Mouse (Mus musculus): ENCODE measurements around the gene Plekhg3. TPM values are rescaled to one million over a fixed set of nuclear protein-coding genes. Genes with fewer than 3 reads are reported as not detected.

The Plekhg3 gene
- total RNA-seq (2014; rRNA removed) (4.1 and 6.2 TPM in 2 replicates), polyA plus RNA-seq (2015; fragmentation: Nextera tagmentation; extraction: Ambion mirVana) (0.53 and 1.1 TPM in 2 replicates)

DNA sequence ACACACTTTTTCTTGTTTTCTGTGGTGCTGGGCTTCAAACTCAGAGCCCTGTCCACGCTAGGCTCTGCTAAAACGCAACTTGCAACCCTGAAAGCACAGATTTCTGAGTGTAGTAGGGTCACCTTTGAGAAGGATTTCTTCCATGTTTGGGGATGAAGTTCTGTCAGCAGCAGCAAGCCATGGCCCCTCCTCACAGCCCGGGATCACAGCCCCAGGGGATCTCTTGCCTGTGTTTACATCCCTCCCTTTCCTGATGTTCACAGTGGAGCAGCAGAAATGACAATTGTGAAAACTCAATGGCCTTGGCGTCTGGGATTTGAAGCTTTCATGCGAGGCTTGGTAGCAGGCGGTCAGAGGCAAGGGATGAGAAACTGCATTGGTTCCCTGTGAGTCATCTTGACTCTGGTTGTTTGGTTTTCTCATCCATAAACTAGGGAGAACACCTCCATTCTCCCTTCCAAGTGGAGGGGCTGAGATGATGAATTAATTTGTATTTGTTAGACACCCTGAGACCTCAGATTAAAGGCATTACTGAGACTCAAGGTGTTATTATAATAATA lies at the start of gene Plekhg3:
Plekhg3 (plus strand) TSS at position 312 of the 560 bp plus-strand sequence.
- 37% methylated on average over 6 of the region's 6 CpGs for WGBS
- H3K9me3 ChIP-seq (ENCODE audit: low read length): no peaks in the 10 kb centered on the region
- no peak for TF ChIP-seq CTCF (IDR thresholded peaks at IDR 0.05; ENCODE audit: low read depth)
- H3K9ac ChIP-seq: no peak within 1 kb of the TSS
- no peak for DNase-seq
- H3K4me1 ChIP-seq (ENCODE audit: insufficient read depth): peaks cover 4% of the 10 kb centered on the region
- no peaks in the 10 kb centered on the region for H3K36me3 ChIP-seq (ENCODE audit: insufficient read depth)
- H3K27ac ChIP-seq (ENCODE audit: low read depth, low read length): no peak within 1 kb of the TSS
- ATAC-seq: no peak
- H3K27me3 ChIP-seq (ENCODE audit: insufficient read depth, low read length): peaks cover 43% of the 10 kb centered on the region
- H3K4me3 ChIP-seq (ENCODE audit: low read depth, low read length): no peak within 1 kb of the TSS
- H3K4me2 ChIP-seq (ENCODE audit: low read depth): no peak within 1 kb of the TSS

DNA sequence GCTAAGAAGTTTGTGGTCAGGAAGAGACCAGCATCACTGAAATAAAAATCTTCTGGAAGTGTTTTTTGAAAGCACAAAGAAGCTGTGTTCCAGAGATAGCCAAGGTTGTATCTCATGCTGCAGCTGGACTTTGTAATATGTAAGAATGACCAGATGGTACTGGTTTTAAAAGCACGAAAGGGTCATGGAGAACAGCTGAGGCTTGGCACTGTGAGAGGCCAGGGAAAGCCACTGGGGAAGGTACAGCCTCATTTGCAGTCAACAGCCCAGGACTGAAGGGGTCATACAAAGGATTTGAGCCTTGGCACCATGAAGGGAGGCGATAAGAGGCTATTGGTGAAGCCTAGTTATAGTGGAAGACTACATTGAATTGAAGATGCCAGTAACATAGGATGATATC lies 48.2 kb upstream of the Plekhg3 start:
- Histone ChIP-seq H3K9me3 (ENCODE audit: low read length) (no peaks in the 10 kb centered on the region), H3K4me1 (ENCODE audit: insufficient read depth) (no peaks in the 10 kb centered on the region), H3K36me3 (ENCODE audit: insufficient read depth) (no peaks in the 10 kb centered on the region), H3K27me3 (ENCODE audit: insufficient read depth, low read length) (no peaks in the 10 kb centered on the region), H3K4me3 (ENCODE audit: low read depth, low read length) (no peak overlapping the region), H3K27ac (ENCODE audit: low read depth, low read length) (no peak overlapping the region), H3K9ac (no peak overlapping the region), H3K4me2 (ENCODE audit: low read depth) (no peak overlapping the region)
- DNase-seq (no peak), ATAC-seq (no peak)
- TF ChIP-seq CTCF (IDR thresholded peaks at IDR 0.05; ENCODE audit: low read depth): no peak
- WGBS: 86% methylated on average over 2 of the region's 2 CpGs

GRCm38 (mm10) chr12:76482948-76483347 lies 47.7 kb upstream of the Plekhg3 start:
- no peak for TF ChIP-seq CTCF (IDR thresholded peaks at IDR 0.05; ENCODE audit: low read depth)
- ATAC-seq: no peak

DNA sequence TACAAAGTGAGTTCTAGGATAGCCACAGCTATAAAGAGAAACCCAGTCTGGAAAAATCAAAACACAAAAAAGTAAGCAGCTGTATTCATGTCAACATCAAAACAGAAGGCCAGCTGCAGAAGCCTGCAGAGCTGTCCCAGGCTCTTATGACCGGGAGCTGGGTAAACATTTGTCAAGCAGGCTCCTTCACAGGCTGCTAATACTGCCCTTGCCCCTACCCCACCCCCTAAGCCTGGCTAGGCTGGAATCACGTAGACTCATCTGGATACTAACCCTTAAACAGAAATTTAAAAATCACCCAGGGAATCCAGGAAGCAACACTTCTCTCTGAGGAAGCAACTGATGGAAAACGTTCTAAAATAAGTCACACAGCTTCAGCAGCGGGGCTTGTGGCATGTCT lies 45.8 kb upstream of the Plekhg3 start:
- ATAC-seq: no peak
- WGBS: 55% methylated on average over 4 of the region's 4 CpGs
- Histone ChIP-seq H3K36me3 (ENCODE audit: insufficient read depth) (no peaks in the 10 kb centered on the region), H3K27ac (ENCODE audit: low read depth, low read length) (no peak overlapping the region), H3K4me1 (ENCODE audit: insufficient read depth) (no peaks in the 10 kb centered on the region), H3K9me3 (ENCODE audit: low read length) (no peaks in the 10 kb centered on the region), H3K9ac (no peak overlapping the region), H3K27me3 (ENCODE audit: insufficient read depth, low read length) (no peaks in the 10 kb centered on the region), H3K4me2 (ENCODE audit: low read depth) (no peak overlapping the region), H3K4me3 (ENCODE audit: low read depth, low read length) (no peak overlapping the region)
- TF ChIP-seq CTCF (IDR thresholded peaks at IDR 0.05; ENCODE audit: low read depth): no peak
- DNase-seq: no peak

More at GRCm38 (mm10) chr12:76482948-76483347, 47.7 kb upstream of the Plekhg3 start:
- Histone ChIP-seq H3K4me1 (ENCODE audit: insufficient read depth) (no peaks in the 10 kb centered on the region), H3K27me3 (ENCODE audit: insufficient read depth, low read length) (no peaks in the 10 kb centered on the region), H3K36me3 (ENCODE audit: insufficient read depth) (no peaks in the 10 kb centered on the region), H3K4me3 (ENCODE audit: low read depth, low read length) (no peak overlapping the region), H3K4me2 (ENCODE audit: low read depth) (no peak overlapping the region), H3K27ac (ENCODE audit: low read depth, low read length) (no peak overlapping the region), H3K9me3 (ENCODE audit: low read length) (no peaks in the 10 kb centered on the region), H3K9ac (no peak overlapping the region)
- 93% methylated on average over 2 of the region's 2 CpGs for WGBS
- no peak for DNase-seq

DNA sequence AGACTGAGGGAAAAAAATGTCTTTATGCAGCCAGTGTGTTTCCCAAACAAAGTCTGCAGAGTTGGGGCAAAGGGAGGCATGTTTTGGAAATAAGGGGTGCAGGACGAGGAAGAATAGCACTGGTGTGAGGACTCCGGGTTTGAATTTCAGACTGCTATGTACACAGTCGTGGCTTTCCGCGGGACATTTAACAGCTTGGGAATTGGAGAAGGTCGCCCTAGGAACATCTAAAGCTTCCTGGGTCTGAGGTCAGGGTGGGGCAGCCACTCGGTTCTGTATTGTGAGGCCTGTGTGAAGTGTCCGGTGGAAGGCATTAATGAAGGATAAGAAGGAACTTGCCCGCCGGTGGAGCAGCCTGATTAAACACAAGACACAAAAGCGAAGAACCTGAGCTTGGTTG lies 45.3 kb upstream of the Plekhg3 start:
- ATAC-seq (no peak), DNase-seq (no peak)
- no peaks in the 10 kb centered on the region for H3K36me3 ChIP-seq (ENCODE audit: insufficient read depth)
- WGBS: 53% methylated on average over 11 of the region's 11 CpGs
- H3K27me3 ChIP-seq (ENCODE audit: insufficient read depth, low read length): no peaks in the 10 kb centered on the region
- no peak for TF ChIP-seq CTCF (IDR thresholded peaks at IDR 0.05; ENCODE audit: low read depth)
- H3K9ac ChIP-seq: no peak overlapping the region
- no peak overlapping the region for H3K4me3 ChIP-seq (ENCODE audit: low read depth, low read length)
- H3K4me1 ChIP-seq (ENCODE audit: insufficient read depth): no peaks in the 10 kb centered on the region
- no peak overlapping the region for H3K27ac ChIP-seq (ENCODE audit: low read depth, low read length)
- H3K9me3 ChIP-seq (ENCODE audit: low read length): no peaks in the 10 kb centered on the region
- H3K4me2 ChIP-seq (ENCODE audit: low read depth): no peak overlapping the region

- no peak overlapping the region for H3K4me2 ChIP-seq (ENCODE audit: low read depth)
- H3K27me3 ChIP-seq (ENCODE audit: insufficient read depth, low read length): no peaks in the 10 kb centered on the region
- DNase-seq (no peak), ATAC-seq (no peak)
- no peaks in the 10 kb centered on the region for H3K9me3 ChIP-seq (ENCODE audit: low read length)
- TF ChIP-seq CTCF (IDR thresholded peaks at IDR 0.05; ENCODE audit: low read depth): no peak
- H3K4me1 ChIP-seq (ENCODE audit: insufficient read depth): no peaks in the 10 kb centered on the region
- WGBS: 82% methylated on average over 9 of the region's 9 CpGs
- no peak overlapping the region for H3K9ac ChIP-seq
- no peaks in the 10 kb centered on the region for H3K36me3 ChIP-seq (ENCODE audit: insufficient read depth)
- no peak overlapping the region for H3K4me3 ChIP-seq (ENCODE audit: low read depth, low read length)
- H3K27ac ChIP-seq (ENCODE audit: low read depth, low read length): no peak overlapping the region
These were observed 43.7 kb upstream of the Plekhg3 start for GRCm38 (mm10) chr12:76486943-76487342.

- WGBS: 87% methylated on average over 1 of the region's 1 CpGs
- Histone ChIP-seq H3K4me1 (ENCODE audit: insufficient read depth) (no peaks in the 10 kb centered on the region), H3K27me3 (ENCODE audit: insufficient read depth, low read length) (no peaks in the 10 kb centered on the region)
These were observed 39.9 kb upstream of the Plekhg3 start for GRCm38 (mm10) chr12:76490798-76491197.

More at GRCm38 (mm10) chr12:76490798-76491197, 39.9 kb upstream of the Plekhg3 start:
- H3K36me3 ChIP-seq (ENCODE audit: insufficient read depth): no peaks in the 10 kb centered on the region
- DNase-seq (no peak), ATAC-seq (no peak)
- H3K9me3 ChIP-seq (ENCODE audit: low read length): no peaks in the 10 kb centered on the region
- no peak overlapping the region for H3K9ac ChIP-seq
- H3K4me2 ChIP-seq (ENCODE audit: low read depth): no peak overlapping the region
- no peak overlapping the region for H3K27ac ChIP-seq (ENCODE audit: low read depth, low read length)
- no peak overlapping the region for H3K4me3 ChIP-seq (ENCODE audit: low read depth, low read length)
- TF ChIP-seq CTCF (IDR thresholded peaks at IDR 0.05; ENCODE audit: low read depth): no peak
